Mouse (Mus musculus): ENCODE measurements around the gene Ccndbp1. TPM values are rescaled to one million over a fixed set of nuclear protein-coding genes. Genes with fewer than 3 reads are reported as not detected.
"Not testable (repeated sequence)": the region's sequence is repeated elsewhere in the genome, so short reads cannot be mapped to it uniquely, and the experiment has no call there.

Ccndbp1 gene
- total RNA-seq, 2 experiments from 2014 or later, result 57.6 to 64.0 TPM

DNA sequence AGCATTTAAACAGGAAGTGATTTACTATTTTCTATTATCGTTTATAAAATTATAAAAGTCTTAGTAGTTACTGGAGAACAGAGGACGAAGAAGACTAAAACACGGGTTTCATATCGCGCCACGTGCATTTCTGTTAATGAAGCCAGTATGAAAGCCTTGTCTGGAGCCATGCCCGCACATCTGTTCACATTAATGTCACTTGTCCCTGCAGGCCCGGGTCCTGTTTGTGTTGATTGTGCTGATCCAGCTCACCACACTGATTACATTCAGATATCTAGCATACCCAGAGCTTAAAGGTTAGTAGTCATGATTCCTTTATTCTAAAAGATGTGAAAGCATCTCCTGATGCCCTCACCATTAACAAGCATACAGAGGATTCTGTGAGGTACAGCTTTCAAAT lies 9.3 kb upstream of the Ccndbp1 start:
- DNase-seq (ENCODE audit: low spot score in 2 of 2), result no peak

DNA sequence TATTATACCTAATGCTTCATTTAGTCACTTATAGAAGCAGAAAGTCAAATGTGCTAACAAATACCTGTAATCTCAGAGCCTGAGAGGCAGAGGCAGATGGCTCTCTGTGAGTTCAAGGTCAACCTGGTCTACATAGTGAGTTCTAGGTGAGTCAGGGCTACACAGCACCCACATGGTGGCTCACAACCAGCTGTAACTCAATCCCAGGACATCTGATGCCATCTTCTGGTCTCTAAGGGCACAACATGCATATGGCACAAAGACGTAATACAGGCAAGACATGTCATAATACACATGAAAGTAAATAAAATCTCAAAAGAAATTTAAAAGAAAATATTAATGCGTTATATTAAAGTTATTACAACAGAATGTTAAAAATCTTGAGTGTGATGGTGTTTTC lies 4.6 kb upstream of the Ccndbp1 start:
- no peak for DNase-seq (ENCODE audit: low spot score in 2 of 2)

DNA sequence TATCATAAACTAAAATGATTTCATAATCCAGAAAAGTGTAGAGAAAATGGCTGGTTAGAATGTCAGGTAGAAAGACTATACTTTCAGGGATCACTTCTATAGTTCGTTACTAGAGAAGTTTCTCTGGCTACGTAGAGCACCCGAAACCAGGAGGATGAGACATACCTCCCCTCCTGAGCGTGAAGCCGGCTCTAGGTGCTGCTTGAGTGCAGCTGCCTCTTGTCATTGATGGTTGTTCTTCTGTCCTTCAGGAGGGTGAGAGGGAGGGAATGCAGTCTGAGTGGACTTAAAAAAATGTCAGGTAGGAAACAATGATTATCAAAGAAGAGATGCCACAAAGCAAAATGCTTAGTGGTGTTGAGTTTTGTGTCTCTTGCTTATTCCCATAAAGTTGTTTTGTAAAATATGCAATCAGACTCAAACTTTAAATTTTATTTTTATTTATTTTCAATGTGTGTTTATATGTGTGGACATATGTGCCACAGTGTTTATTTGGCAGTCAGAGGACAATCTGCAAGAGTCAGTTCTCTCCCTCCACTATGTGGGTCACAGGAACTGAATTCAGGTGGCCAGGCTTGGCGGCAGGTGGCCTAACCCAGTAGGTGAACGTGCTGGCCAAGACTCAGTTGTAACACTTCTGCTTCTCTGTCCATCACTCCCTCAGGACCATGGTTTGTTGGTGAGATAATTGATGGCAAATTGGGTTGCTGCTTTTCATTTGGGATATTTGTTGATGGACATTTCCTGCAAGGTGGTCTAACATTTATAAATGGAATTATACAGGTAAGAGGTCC lies 4.0 kb upstream of the Ccndbp1 start:
- no peak for DNase-seq (ENCODE audit: low spot score in 2 of 2)

DNA sequence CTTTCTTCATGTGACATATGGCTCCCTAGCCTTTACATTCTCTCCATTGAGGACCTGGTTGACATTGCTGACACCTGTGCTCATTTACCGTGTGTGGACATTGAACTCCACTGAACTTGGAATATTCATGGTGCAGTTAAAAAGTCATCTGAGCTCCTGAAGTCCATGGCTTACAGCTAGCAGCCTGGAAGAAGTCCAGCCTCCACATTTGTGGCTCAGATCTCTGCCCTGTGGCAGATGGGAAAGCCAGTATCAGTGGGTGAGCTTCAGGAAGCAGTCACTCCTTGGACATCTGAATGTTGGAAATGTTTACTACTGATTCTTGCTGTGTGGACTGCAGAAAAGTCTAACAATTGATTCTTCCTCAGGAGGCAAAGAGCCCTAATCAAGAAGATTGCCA lies 1.2 kb upstream of the Ccndbp1 start:
- DNase-seq (ENCODE audit: low spot score in 2 of 2), result no peak

DNA sequence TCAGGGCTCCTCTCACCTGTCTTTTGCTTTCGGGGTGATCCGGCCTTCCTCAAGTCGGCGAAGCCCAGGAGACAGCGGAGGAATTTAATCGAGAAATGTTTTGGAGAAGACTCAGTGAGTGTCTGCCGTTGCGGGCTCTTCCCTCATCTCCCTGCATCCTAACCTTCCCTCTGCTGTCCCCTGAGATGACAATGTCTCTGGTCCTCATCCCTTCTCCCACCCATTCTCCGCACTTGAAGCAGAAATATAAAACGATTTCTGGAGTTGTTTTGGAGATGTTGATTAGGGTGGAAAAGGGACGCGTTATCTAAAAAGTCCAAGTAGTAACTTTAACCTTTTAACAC lies 433 bp downstream of the Ccndbp1 start:
- DNase-seq (ENCODE audit: low spot score in 2 of 2), result no peak

DNA sequence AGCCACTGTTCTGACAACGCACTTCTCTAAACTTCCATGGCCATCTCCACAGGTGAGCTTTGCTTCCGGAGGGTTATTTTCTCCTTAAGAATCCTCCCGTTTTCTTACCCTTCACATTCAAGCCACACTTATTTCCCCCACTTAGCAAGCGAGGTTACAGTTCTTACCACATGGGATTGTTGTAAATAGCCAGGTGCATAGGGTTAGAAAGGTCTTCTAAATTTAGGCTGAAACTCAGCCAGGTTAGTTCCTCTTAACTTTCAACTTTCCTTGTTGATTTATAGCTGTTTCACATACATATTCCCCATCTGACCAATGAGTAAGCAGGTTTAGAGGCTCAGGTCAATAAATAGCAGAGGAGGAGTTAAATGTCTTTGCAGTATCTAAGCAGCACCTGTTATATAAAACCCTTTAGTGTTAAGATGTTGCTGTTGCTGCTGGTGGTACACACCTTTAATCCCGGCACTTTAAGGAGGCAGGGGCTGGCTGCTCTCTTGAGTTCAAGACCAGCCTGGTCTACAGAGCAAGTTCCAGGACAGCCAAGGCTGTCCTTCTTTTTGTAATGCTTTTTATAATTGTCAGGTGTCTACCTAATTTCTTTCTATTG lies 971 bp downstream of the Ccndbp1 start:
- DNase-seq (ENCODE audit: low spot score in 2 of 2), result no peak

DNA sequence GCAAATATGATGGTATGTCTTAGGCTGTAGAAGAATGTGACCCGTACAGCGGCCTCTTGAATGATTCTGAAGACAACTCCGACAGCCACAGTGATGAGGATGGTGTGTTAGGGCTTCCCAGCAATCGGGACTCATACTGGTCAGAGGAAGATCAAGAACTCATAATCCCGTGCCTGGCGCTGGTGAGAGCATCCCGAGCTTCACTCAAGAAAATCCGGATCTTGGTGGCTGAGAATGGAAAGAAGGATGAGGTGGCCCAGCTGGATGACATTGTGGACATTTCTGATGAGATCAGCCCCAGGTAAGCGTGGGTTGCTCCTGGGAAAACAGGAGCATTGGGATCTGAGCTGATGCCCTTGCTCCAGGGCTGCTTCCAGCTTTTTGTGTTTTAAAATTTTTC lies 4.5 kb downstream of the Ccndbp1 start:
- no peak for DNase-seq (ENCODE audit: low spot score in 2 of 2)

DNA sequence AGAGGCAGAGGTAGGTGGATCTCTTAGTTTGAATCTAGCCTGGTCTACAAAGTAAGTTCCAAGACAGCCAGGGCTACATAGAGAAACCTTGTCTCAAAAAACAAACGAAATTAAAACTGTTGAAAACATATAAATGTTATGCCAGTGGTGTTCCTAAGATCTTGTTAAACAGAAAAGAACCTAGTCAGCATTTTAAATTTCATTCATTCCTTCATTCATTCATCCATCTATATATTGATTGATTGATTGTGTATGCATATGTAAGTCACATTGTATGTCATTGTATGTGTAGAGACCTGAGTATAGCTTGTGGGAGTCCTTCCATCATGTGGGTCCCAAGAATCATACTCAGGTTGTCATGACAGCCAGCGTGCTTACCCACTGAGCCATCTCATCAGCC lies 7.3 kb downstream of the Ccndbp1 start:
- no peak for DNase-seq (ENCODE audit: low spot score in 2 of 2)

DNA sequence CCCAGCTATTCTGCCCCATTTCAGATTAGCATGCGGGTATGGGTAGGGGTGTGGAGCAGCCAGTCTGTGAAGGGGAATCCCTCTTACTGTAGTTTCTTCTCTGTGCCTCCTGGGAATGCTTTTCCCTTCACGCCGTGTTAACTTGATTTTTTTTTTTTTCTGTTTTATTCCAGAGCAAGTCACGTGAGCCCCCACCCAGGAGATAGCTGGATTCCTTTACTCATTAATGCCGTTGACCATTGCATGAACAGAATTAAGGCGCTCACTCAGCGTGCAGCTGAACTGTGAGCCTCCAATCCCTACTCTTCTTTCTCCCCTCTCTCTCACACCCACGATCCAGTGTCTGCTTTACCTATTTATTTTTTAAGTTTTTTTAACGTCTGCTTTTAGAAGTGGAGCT lies 8.0 kb downstream of the Ccndbp1 start:
- DNase-seq (ENCODE audit: low spot score in 2 of 2), result no peak

DNA sequence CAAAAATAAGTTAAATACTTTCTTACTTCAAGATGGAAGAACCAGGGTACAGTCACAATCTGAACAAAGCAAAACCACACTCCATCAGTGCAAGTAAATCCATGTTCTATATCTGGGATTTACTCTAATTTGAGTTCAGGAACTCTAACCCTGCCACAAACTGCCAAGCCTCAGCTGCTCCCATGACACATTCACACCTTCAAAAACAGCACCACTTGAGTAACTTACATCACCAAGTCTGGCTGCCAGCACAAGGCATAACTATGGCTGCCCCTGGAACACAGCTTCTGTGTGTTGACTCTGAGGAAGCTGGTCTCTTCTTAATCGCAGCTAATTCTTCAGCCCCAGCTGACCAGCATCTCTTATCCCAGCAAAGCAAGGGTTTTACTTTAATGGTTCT lies 8.9 kb downstream of the Ccndbp1 start:
- DNase-seq (ENCODE audit: low spot score in 2 of 2), result no peak

DNA sequence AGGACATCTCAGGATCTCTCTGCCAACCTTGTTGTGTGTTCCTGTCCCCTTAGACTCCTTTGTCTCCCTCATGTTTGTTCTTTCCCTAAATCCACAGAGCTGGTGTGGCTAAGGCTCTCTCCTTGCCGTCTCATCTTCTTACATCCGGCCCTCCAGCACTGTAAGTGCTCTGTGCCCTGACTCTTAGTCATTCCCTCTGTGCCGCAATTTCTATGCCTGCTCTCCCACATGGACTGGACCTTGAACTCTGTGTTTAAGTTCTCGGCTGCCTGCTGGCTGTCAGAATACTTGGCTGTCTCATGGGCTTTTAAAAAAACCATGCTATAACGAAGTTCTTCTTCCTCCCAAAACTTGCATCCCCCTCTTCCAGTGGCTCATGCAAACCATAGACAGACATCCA lies 14.7 kb downstream of the Ccndbp1 start:
- no peak for DNase-seq (ENCODE audit: low spot score in 2 of 2)

DNA sequence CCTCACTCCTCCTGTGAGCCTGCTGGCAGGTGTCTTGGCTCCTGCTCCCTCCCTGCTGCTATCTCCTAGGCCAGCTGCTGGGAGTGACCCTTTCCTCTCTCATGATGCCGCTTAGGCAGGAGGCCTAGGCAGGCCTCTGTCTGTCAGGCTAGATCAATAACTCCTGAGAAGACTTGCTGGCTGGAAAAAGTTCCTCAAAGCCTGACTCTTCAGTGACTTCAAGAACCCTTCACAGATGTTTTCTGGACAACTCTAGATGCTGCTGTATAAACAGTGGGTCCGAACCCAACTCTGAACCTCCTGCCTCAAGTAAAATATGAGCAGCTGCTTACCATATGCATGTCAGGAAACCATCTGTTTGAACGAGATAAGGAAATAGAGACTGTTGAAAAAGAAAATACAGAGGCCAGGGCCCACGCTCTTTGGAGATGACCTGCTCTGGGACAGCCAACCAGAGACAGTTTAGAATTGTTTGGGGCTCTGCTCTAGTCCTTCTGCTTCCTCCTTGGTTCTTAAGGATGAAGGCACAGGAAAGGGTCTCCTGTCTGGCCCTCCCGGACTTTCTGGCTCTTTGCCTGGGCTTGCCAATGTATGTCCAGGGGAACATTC lies 28.6 kb downstream of the Ccndbp1 start, which contains the start of gene Epb42:
TSS of gene Epb42 (minus strand) at position 340 of the 609 bp plus-strand sequence.
- no peak for DNase-seq (ENCODE audit: low spot score in 2 of 2)

DNA sequence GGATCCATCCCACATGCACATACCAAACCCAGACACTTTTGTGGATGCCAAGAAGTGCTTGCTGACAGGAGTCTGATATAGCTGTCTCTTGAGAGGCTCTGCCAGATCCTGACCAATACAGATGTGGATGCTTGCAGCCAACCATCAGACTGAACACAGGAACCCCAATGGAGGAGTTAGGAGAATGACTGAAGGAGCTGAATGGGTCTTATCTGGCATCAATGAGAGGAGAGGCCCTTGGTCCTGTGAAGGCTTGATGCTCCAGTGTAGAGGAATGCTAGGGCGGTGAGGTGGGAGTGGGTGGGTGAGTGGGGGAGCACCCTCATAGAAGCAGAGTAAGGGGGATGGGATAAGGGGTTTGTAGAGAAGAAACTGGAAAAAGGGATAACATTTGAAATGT lies 30.6 kb downstream of the Ccndbp1 start:
- DNase-seq (ENCODE audit: low spot score in 2 of 2), result not testable (repeated sequence)

DNA sequence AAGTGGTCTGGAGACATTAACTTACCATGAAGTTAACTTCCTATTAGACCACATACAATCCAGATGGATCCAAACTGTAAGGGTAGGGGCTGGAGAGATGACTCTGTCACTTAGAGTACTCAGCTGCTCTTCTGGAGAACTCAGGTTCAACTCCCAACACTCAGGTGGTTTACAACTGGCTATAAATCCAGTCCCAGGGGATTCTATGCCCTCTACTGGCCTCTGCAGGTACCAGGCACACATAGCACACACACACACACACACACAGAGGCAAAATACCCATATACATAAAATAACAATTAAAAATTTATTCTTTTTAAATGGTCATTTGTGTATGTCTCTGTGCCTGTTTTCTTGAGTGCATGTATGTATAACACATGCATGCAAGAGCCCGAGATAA lies 31.2 kb downstream of the Ccndbp1 start:
- no peak for DNase-seq (ENCODE audit: low spot score in 2 of 2)

DNA sequence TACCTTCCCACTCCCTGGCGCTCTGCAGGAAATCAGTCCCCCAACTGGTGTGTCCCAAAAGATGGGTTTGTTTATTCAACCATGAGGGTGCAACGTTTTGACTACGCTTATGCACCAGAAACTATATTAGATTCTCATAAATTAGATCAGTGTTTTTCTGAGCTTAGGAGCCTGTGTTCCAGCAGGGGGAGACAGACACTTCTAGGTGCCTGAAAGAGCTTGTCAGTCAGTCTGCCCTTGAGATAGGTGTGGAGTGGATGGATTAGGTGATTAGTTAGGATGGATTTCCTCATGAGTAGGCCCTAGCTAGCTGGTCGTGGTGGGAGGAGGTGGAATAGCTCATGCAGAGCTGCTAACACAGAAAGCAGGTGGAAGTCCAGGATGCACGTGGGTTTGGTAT lies 32.9 kb downstream of the Ccndbp1 start:
- peak; percentile 13 to 62 for DNase-seq (ENCODE audit: low spot score in 2 of 2)

DNA sequence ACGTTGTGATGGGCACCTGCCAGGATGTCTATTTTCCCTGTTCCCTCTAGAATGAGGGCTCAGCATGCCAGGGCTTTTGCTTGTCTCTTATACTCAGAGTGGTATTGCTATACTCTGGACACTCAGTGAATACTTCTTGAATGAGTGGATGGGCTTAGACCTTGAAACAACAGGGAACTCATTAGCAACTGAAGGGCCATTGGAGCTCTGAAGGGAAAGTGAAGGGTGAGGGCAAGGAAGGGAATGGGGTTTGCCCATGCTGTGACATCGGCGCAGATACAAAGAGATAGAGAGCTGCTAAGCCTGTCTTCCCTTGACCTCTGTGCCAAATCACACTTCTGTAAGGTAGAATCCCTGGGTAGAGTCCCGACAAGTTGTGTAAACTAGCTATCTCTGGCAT lies 37.5 kb downstream of the Ccndbp1 start:
- DNase-seq (ENCODE audit: low spot score in 2 of 2), result no peak

DNA sequence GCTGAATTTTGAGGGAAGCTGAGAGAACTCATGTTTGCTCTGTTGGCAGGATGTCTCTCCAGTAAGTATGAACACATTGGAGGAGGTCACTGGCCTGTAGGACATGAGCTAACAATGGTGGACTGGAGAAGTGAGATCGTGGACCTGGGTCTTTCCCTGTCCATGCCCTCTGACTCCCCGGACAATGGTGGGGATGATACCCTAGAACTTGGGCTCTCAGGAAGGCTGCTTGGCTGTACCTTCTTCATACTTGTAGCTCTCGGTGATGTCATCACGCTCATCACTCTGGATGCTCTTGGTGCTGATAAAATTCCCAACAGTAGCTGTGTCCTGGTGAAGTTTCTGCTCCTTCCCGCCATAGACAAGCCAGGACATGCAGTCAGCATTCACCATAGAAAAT lies 44.0 kb downstream of the Ccndbp1 start:
- no peak for DNase-seq (ENCODE audit: low spot score in 2 of 2)

DNA sequence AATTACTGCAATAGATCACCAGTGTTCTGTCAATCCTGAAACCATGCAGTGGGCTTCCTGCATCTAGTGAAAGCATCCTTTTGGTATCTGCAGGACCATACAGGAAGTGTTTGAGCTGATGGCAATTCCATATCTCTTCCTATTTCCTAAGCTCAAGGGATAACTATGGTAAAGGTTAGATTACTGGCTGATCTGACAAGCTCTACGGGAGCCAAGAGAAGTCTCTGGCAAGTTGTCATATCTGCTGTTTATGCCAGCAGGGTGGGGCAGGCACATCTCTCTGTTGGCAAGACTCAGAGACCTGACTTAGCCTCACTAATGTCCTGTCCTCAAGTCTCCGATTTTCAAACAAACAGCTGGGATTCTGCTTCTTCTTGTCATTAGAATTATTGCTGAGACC lies 45.9 kb downstream of the Ccndbp1 start:
- no peak for DNase-seq (ENCODE audit: low spot score in 2 of 2)

DNA sequence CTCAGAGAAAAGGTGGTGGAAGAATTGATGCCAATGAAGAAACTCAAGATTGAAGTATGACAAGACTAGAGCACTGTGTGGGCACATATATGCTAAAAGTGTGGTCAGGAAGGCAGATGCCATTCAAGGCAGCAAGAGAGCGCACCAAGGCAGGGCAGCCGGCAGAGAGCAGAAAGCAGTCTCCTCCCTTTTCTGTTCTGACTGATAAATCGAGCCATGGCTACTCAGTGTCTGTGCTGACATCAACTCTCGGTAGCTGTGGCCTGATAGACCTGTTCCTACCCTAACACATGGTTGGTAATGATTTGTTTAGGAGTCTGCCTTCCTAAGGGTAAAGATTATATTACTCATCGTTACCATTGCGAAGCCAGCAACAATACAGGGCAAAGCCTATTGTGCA lies 47.7 kb downstream of the Ccndbp1 start:
- DNase-seq (ENCODE audit: low spot score in 2 of 2), result no peak

DNA sequence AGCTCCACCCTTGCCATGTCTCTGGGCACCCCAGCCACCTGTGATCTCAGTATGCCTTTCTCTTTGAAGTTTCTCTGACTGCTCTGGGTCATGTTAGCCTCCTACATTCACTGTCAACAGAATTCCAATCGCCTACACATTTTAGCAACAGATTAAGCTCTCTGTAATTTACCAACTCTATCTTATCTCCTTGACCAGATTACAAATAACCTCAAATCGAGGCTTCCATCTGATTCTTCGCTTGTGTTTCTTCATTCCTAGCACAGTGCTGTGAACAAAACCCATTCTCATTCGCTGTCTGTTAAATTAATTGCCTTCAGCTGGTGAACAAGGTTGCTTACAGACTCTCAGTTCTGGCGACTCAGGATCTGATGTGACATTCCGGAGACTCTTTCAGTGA lies 49.8 kb downstream of the Ccndbp1 start:
- no peak for DNase-seq (ENCODE audit: low spot score in 2 of 2)

DNA sequence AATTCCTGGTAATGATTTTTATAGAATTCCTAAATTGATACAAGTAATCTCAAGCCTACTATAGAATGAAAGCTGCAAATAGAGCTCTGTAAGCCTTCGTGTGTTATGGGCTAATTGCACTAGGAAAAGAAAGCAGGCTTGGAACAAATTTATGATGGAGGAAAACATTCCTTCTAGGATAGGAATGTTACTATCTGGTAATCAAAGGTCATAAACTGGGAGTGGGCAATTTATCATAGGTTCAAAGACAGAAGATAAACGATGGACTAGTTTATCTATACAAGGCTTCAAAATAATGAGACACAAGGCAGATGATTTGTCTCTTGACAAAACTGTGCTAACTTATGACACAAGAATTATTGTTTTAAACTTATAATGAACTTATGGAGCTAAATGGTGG lies 53.1 kb downstream of the Ccndbp1 start:
- DNase-seq (ENCODE audit: low spot score in 2 of 2), result no peak
